ENCODE assay signal across 14 mouse cellular contexts in the genomic region with DNA sequence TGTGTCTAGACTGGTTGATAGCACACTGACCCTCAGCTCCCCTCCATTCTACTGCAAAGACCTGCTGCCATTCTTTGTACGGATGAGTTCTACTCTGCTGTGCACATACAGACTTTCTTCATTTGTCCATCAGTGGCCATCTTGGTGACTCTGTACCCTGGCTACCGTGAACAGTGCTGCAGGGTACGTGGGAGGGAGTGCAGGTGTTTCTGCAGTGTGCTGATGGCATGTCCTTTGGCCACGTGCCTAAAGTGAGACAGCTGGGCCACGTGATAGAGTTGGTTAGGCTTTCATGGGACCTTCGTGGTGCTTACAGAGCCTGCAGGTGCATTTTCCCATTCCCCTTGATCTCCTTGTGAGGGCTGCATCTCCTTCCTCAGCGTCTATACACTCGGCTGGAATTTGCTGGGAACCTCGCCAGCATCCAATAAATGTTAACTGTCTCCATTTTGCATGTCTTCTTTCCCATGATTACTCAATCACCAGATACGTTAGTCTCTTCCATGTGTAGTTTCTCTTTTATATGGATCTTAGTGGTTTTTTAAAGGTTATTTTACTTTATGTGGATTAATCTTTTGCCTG. TPM values are rescaled to one million over a fixed set of nuclear protein-coding genes. Genes with fewer than 3 reads are reported as not detected.
"Had no signal": no experiment of that assay in that cellular context is flagged by ENCODE, and none has a peak within 500 bp of the region (broad histone marks: within the 10 kb centered on the region; RNA-seq: fewer than 3 reads in every experiment).

No protein-coding gene starts in this region.

- H3K4me3 ChIP-seq: left cerebral cortex, adult 2 months; limb, embryonic 12.5 days; myocyte; neural tube, embryonic 15.5 days had no signal

- H3K9ac ChIP-seq: limb, embryonic 12.5 days; liver, embryonic 14.5 days; neural tube, embryonic 15.5 days had no signal

- H3K4me2 ChIP-seq: limb, embryonic 12.5 days; neural tube, embryonic 15.5 days had no signal

- H3K4me1 ChIP-seq: neural tube, embryonic 15.5 days had no signal

- H3K27ac ChIP-seq: left cerebral cortex, adult 2 months; limb, embryonic 12.5 days; liver, embryonic 14.5 days; neural tube, embryonic 15.5 days had no signal

- H3K9me3 ChIP-seq: limb, embryonic 12.5 days; neural tube, embryonic 15.5 days had no signal

- ATAC-seq: lung, postnatal 0 days had no signal

- DNase-seq: kidney, adult 9 months; kidney, postnatal 14 days; lung, adult 18-20 months; lung, postnatal 4 days; midbrain, embryonic 14.5 days; thymus, postnatal 4 days had no signal

- H3K27me3 ChIP-seq: limb, embryonic 12.5 days; neural tube, embryonic 15.5 days had no signal

- H3K36me3 ChIP-seq: limb, embryonic 12.5 days; neural tube, embryonic 15.5 days had no signal

RNA-seq across cellular contexts. Expression of gene Pet117, which starts 53.4 kb away (rescaled TPM):
- total RNA-seq: liver, adult 2 months had no signal
- polyA plus RNA-seq: liver, adult 2 months; neural tube, embryonic 11.5 days had no signal
